Mouse (Mus musculus) limb, embryonic 14.5 days (tissue): ENCODE measurements at regions not wholly inside any gene's neighbourhood (a gene's known extent, or its start where the extent isn't known, plus 50 kb on each side); places are given as distances from the start of the nearest gene placed in this dataset.

Experiments used
- ATAC-seq: fragments of 200-750 bp; cut with Nextera tagmentation; 2 replicates; pipeline ENCODE4 v1.8.0; 2017; ENCODE audit warnings: low read depth, moderate number of reproducible peaks, moderate TSS enrichment; ENCODE audit not compliant: low FRiP score
- DNase-seq: peaks from one replicate; pipeline ENCODE4 v3.0.0-alpha.2; 2015; ENCODE audit warnings: low spot score
- H3K27ac ChIP-seq: fragments of 300-500 bp; sonication (generic); replicated peaks from 2 replicates; pipeline ENCODE4 v1.5.1; 2014; ENCODE audit warnings: low read depth, mild to moderate bottlenecking, low read length, moderate library complexity, mixed read lengths
- H3K27me3 ChIP-seq: fragments of 300-500 bp; sonication (generic); 2 replicates; pipeline ENCODE4 v1.6.1; 2014; ENCODE audit warnings: low read length, mixed read lengths; ENCODE audit not compliant: control insufficient read depth, insufficient read depth
- H3K36me3 ChIP-seq: fragments of 300-500 bp; sonication (generic); 2 replicates; pipeline ENCODE4 v1.6.1; 2014; ENCODE audit warnings: mild to moderate bottlenecking, low read length, moderate library complexity, mixed read lengths; ENCODE audit not compliant: control insufficient read depth, insufficient read depth
- H3K4me1 ChIP-seq: fragments of 300-500 bp; sonication (generic); 2 replicates; pipeline ENCODE4 v1.6.1; 2014; ENCODE audit warnings: antibody characterized with exemption, low read length, mixed read lengths; ENCODE audit not compliant: control insufficient read depth, insufficient read depth
- H3K4me2 ChIP-seq: fragments of 300-500 bp; sonication (generic); replicated peaks from 2 replicates; pipeline ENCODE4 v1.6.1; 2014; ENCODE audit warnings: low read depth, mild to moderate bottlenecking, low read length, moderate library complexity; ENCODE audit not compliant: severe bottlenecking
- H3K4me3 ChIP-seq: fragments of 300-500 bp; sonication (generic); replicated peaks from 2 replicates; pipeline ENCODE4 v1.5.1; 2014; ENCODE audit warnings: low read length
- H3K9ac ChIP-seq: fragments of 300-500 bp; sonication (generic); 2 replicates; pipeline ENCODE4 v1.6.1; 2014; ENCODE audit warnings: mild to moderate bottlenecking, low read depth, low read length, moderate library complexity; ENCODE audit not compliant: severe bottlenecking
- H3K9me3 ChIP-seq: fragments of 300-500 bp; sonication (generic); 2 replicates; pipeline ENCODE4 v1.6.1; 2016; ENCODE audit warnings: low read length; ENCODE audit not compliant: control insufficient read depth
- POLR2A ChIP-seq: fragments of 200-500 bp; IDR thresholded peaks from 2 replicates; pipeline ENCODE4 v1.8.0; 2012; ENCODE audit warnings: inconsistent platforms, mild to moderate bottlenecking, moderate library complexity, borderline replicate concordance; ENCODE audit not compliant: insufficient read depth, insufficient read length; ENCODE audit errors: extremely low read depth
- WGBS: fragments of 180-500 bp; shearing (Covaris S2); extraction: QIAGEN DNeasy Blood & Tissue Kit; methylation state at CpG from one replicate; pipeline ENCODE4 v1.1.7; 2014; 5-methylcytosine and 5-hydroxymethylcytosine counted together

DNA sequence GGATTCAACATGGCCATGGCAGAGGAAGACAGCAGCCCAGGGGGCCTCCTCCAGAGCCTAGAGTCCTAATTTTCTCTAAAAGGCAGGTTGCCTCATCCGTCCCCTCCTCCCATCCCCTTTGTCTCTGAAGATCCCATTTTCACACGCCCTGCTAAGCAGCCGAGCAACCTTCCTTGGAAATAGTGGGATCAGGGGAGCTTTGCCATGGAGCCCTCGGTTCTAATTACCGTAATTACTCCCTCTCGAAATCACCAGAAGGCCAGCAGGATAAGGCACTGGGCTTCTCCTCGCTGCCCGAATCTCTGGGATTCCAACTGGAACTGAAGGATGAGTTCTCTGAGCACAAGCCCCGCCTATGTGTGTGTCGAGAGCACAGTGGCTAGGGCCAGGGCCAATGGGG is 63.5 kb upstream of the Irx3 start:
- DNase-seq = no peak
- no peak overlapping the region for H3K4me3 ChIP-seq
- H3K9me3 ChIP-seq = no peaks in the 10 kb centered on the region
- no peak for ATAC-seq
- H3K4me1 ChIP-seq = no peaks in the 10 kb centered on the region
- H3K27ac ChIP-seq = no peak overlapping the region
- TF ChIP-seq POLR2A = no peak
- H3K27me3 ChIP-seq = peaks cover 47% of the 10 kb centered on the region
- no peaks in the 10 kb centered on the region for H3K36me3 ChIP-seq
- 12% methylated on average over 10 of the region's 10 CpGs for WGBS
- H3K4me2 ChIP-seq = no peak overlapping the region
- no peak overlapping the region for H3K9ac ChIP-seq

DNA sequence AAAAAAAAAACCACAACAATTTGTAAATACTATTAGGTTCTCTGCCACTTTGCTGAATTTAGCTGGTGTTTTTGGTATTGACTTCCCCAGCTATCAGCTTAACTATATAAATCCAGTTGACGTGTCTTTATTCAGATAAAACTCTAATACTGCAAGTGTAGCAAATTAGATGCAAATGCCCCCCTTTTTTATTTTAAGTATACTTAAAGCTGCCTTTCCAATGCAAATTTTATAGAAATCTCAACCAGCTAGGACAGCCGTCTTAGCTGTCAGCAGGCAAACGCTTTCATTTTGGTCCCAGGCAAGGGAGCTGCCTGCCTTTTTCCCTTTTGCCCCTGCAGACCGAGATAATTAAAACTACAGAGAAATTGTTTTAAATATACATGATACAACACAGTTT is 61.6 kb upstream of the Irx3 start:
- Histone ChIP-seq H3K27me3 (peaks cover 44% of the 10 kb centered on the region), H3K36me3 (no peaks in the 10 kb centered on the region), H3K4me2 (no peak overlapping the region), H3K27ac (no peak overlapping the region), H3K9me3 (no peaks in the 10 kb centered on the region), H3K4me3 (no peak overlapping the region), H3K9ac (no peak overlapping the region), H3K4me1 (no peaks in the 10 kb centered on the region)
- no peak for TF ChIP-seq POLR2A
- ATAC-seq = no peak
- WGBS = 18% methylated on average over 4 of the region's 4 CpGs
- DNase-seq = no peak

DNA sequence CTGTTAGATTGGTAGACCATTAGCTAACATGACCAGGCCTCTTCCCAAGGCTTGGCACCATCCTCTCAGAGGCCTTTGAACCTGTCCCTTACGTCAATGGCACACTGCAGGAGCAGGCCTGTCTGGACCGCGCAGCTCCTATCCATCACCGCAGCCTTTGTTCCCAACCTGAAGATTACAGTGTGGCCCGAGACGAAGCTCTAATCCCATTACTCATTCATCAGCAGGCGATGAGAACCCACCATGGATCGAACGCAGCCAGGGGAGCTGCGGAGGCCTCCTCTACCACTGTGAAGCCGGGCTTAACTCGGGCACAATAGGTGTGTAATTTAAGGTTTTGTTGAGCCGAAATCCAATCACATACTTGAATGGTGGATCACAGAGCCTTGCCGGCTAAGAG is 54.0 kb upstream of the Irx3 start:
- no peak for TF ChIP-seq POLR2A
- no peaks in the 10 kb centered on the region for H3K9me3 ChIP-seq
- WGBS = 63% methylated on average over 14 of the region's 14 CpGs
- ATAC-seq = no peak
- H3K4me1 ChIP-seq = no peaks in the 10 kb centered on the region
- DNase-seq = no peak
- peaks cover 13% of the 10 kb centered on the region; the same call in 1 of the 2 replicates for H3K27me3 ChIP-seq
- no peak overlapping the region for H3K4me3 ChIP-seq
- no peak overlapping the region for H3K4me2 ChIP-seq
- H3K9ac ChIP-seq = no peak overlapping the region
- H3K27ac ChIP-seq = no peak overlapping the region
- H3K36me3 ChIP-seq = no peaks in the 10 kb centered on the region

DNA sequence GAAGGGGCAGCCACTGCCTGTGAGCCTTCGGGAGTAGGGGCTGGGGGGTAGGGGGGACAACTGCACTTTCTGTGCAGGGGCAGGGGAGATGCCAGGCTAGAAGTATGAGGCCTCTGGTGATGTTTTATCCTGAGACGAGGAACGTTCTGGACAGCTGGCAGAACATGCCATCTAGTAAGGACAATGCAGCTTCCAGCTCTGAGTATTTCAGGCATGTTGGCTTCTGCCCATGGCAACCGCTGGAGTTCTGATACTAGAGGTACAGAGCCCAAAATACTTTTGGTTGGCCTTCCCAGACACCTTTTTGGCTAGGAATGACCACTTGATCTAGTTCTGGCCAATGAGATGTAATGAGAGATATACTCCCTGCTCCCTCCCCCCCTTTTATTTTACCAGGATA is 52.5 kb upstream of the Irx3 start:
- ATAC-seq (no peak), DNase-seq (no peak)
- no peaks in the 10 kb centered on the region for H3K36me3 ChIP-seq
- H3K9me3 ChIP-seq = no peaks in the 10 kb centered on the region
- H3K27me3 ChIP-seq = 0 out of 2 replicates have a peak, but pooled peaks cover 6% of the 10 kb centered on the region
- H3K4me3 ChIP-seq = no peak overlapping the region
- TF ChIP-seq POLR2A = no peak
- H3K27ac ChIP-seq = no peak overlapping the region
- 75% methylated on average over 4 of the region's 4 CpGs for WGBS
- no peak overlapping the region for H3K9ac ChIP-seq
- no peak overlapping the region for H3K4me2 ChIP-seq
- no peaks in the 10 kb centered on the region for H3K4me1 ChIP-seq

DNA sequence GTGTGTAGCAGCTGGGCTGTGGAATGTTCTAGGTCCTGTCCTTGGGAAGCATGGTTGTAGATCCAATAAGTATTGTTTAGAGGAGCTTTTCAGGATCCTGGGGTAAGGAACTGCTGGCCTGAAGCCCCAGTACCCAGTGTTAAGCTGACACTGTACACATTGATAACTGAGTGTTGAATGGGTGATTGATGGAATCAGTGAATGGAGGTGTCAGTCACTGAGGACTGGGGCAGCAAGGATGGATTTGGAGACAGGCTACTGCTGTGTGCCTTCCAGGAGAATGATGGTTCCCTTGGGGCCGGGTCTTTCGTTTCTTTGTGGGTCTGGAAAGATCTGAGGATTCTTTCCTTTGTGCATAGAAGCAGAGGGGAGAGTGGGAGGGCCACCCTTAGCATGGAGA is 51.9 kb upstream of the Irx3 start:
- DNase-seq (no peak), ATAC-seq (no peak)
- no peak overlapping the region for H3K4me2 ChIP-seq
- H3K4me1 ChIP-seq = no peaks in the 10 kb centered on the region
- H3K4me3 ChIP-seq = no peak overlapping the region
- no peak overlapping the region for H3K27ac ChIP-seq
- 49% methylated on average over 2 of the region's 2 CpGs for WGBS
- H3K27me3 ChIP-seq = 0 out of 2 replicates have a peak, but pooled peaks cover 6% of the 10 kb centered on the region
- no peaks in the 10 kb centered on the region for H3K9me3 ChIP-seq
- no peak for TF ChIP-seq POLR2A
- no peak overlapping the region for H3K9ac ChIP-seq
- H3K36me3 ChIP-seq = no peaks in the 10 kb centered on the region

DNA sequence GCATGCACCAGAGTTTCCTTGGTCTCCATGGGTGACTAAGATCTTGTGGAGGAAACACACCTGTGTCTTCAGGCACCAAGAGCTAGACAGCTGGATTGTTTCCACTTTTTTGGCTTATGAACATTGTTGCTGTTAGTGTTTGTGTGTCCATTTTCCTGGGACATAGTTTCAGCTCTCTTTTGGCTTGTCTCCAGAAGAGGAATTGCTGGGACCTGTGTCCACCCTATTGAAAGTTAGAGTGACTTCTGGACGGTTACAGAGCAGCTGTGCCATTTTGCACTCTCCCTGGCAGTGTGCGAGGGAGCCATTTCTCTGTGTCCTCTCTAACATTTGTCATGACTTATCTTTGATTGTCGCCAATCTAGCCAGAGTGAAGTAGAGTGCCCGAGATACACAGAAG is 51.5 kb upstream of the Irx3 start:
- Histone ChIP-seq H3K4me3 (no peak overlapping the region), H3K9me3 (no peaks in the 10 kb centered on the region), H3K4me1 (no peaks in the 10 kb centered on the region), H3K4me2 (no peak overlapping the region), H3K27ac (no peak overlapping the region), H3K36me3 (no peaks in the 10 kb centered on the region), H3K27me3 (0 out of 2 replicates have a peak, but pooled peaks cover 6% of the 10 kb centered on the region), H3K9ac (no peak overlapping the region)
- ATAC-seq (no peak), DNase-seq (no peak)
- no peak for TF ChIP-seq POLR2A
- 83% methylated on average over 4 of the region's 4 CpGs for WGBS
